Mouse (Mus musculus) spleen, adult 2 months (tissue): Measurements from ENCODE around the gene Ccdc162.

Experiments used
- CTCF ChIP-seq: fragments of 200-500 bp; IDR thresholded peaks from 2 replicates; pipeline ENCODE4 v1.5.1; 2011; ENCODE audit warnings: mild to moderate bottlenecking, inconsistent platforms; ENCODE audit not compliant: insufficient read depth, insufficient read length, insufficient replicate concordance; ENCODE audit errors: extremely low read depth
- POLR2A ChIP-seq: fragments of 200-500 bp; IDR thresholded peaks from 2 replicates; pipeline ENCODE4 v1.6.1; 2011; ENCODE audit warnings: low read depth, low read length, inconsistent platforms

DNA sequence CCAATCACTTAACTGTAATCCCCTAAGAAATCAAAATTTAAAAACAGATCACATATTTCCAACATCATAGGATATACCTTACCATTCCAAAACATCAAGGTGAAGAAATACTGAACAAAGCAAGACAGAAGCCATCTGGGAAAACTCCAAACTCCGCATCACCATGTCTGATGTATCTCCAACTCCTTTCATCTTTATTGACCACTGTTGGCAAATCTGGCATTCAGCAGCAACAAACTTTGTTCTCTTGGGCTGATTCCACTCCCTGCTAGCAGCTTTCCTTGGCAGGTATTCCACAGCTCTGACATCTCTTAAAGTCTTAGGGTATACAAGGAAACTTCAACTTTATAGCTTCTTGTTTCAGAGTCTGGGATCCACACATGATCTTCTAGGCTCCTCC is 158.0 kb downstream of the Ccdc162 start:
- no peak for TF ChIP-seq CTCF
- TF ChIP-seq POLR2A, result no peak
